Mouse (Mus musculus) kidney, embryonic 15.5 days (tissue): ENCODE measurements around the gene Gm17677. TPM values are rescaled to one million over a fixed set of nuclear protein-coding genes. Genes with fewer than 3 reads are reported as not detected.

Source experiments
- ATAC-seq: fragments of 200-750 bp; cut with Nextera tagmentation; replicated peaks from 2 replicates; pipeline ENCODE4 v1.8.0; 2017; ENCODE audit warnings: moderate TSS enrichment; ENCODE audit not compliant: low FRiP score
- H3K27ac ChIP-seq: fragments of 300-500 bp; sonication (generic); 2 replicates; pipeline ENCODE4 v1.5.1; 2015; ENCODE audit warnings: mild to moderate bottlenecking, inconsistent platforms
- H3K27me3 ChIP-seq: fragments of 300-500 bp; sonication (generic); 2 replicates; pipeline ENCODE4 v1.6.1; 2015; ENCODE audit warnings: inconsistent platforms
- H3K36me3 ChIP-seq: fragments of 300-500 bp; sonication (generic); 2 replicates; pipeline ENCODE4 v1.6.1; 2015; ENCODE audit warnings: inconsistent platforms
- H3K4me1 ChIP-seq: fragments of 300-500 bp; sonication (generic); 2 replicates; pipeline ENCODE4 v1.6.1; 2015; ENCODE audit warnings: inconsistent platforms
- H3K4me2 ChIP-seq: fragments of 300-500 bp; sonication (generic); 2 replicates; pipeline ENCODE4 v1.6.1; 2015; ENCODE audit warnings: moderate library complexity, mild to moderate bottlenecking, inconsistent platforms
- H3K4me3 ChIP-seq: fragments of 300-500 bp; sonication (generic); replicated peaks from 2 replicates; pipeline ENCODE4 v1.5.1; 2015; ENCODE audit warnings: mild to moderate bottlenecking, inconsistent platforms
- H3K9ac ChIP-seq: fragments of 300-500 bp; sonication (generic); 2 replicates; pipeline ENCODE4 v1.6.1; 2015; ENCODE audit warnings: mild to moderate bottlenecking, inconsistent platforms
- H3K9me3 ChIP-seq: fragments of 300-500 bp; sonication (generic); replicated peaks from 2 replicates; pipeline ENCODE4 v1.6.1; 2016; ENCODE audit warnings: inconsistent platforms
- WGBS: fragments of 180-500 bp; shearing (Covaris S2); methylation state at CpG from one replicate; pipeline ENCODE4 v1.1.7; 2015; ENCODE audit warnings: mixed read lengths; 5-methylcytosine and 5-hydroxymethylcytosine counted together
- polyA plus RNA-seq: library from polyadenylated mRNA; unstranded; fragments of >200 nt; fragmentation: Nextera tagmentation; extraction: Ambion mirVana; gene quantifications from 2 replicates; pipeline ENCODE4 v1.2.1, GENCODE M21; 2015

Gm17677 gene
- polyA plus RNA-seq = not detected in 2 replicates

GRCm38 (mm10) chr9:35740749-35741148 is at the start of gene Gm17677:
Gm17677 (plus strand) TSS chr9:35741049.
- Histone ChIP-seq H3K4me2 (no peak within 1 kb of the TSS), H3K4me3 (no peak within 1 kb of the TSS), H3K27me3 (no peaks in the 10 kb centered on the region), H3K4me1 (no peaks in the 10 kb centered on the region), H3K27ac (no peak within 1 kb of the TSS), H3K9me3 (no peaks in the 10 kb centered on the region), H3K9ac (no peak within 1 kb of the TSS), H3K36me3 (no peaks in the 10 kb centered on the region)
- no peak for ATAC-seq

- no peaks in the 10 kb centered on the region for H3K9me3 ChIP-seq
- H3K36me3 ChIP-seq = no peaks in the 10 kb centered on the region
- H3K4me2 ChIP-seq = no peak overlapping the region
- no peak overlapping the region for H3K4me3 ChIP-seq
- H3K4me1 ChIP-seq = no peaks in the 10 kb centered on the region
- no peak overlapping the region for H3K9ac ChIP-seq
- no peaks in the 10 kb centered on the region for H3K27me3 ChIP-seq
- H3K27ac ChIP-seq = no peak overlapping the region
- ATAC-seq = no peak
Observed at GRCm38 (mm10) chr9:35691924-35692323, 48.9 kb upstream of the Gm17677 start.

- no peak for ATAC-seq
- H3K27me3 ChIP-seq = no peaks in the 10 kb centered on the region
- H3K4me1 ChIP-seq = no peaks in the 10 kb centered on the region
Observed at GRCm38 (mm10) chr9:35707265-35707664, 33.6 kb upstream of the Gm17677 start.

GRCm38 (mm10) chr9:35756843-35757242 is 16.0 kb downstream of the Gm17677 start:
- Histone ChIP-seq H3K4me3 (no peak overlapping the region), H3K27me3 (no peaks in the 10 kb centered on the region), H3K9ac (no peak overlapping the region), H3K36me3 (no peaks in the 10 kb centered on the region), H3K4me2 (no peak overlapping the region), H3K4me1 (no peaks in the 10 kb centered on the region), H3K27ac (no peak overlapping the region), H3K9me3 (no peaks in the 10 kb centered on the region)
- ATAC-seq = no peak

More at GRCm38 (mm10) chr9:35707265-35707664, 33.6 kb upstream of the Gm17677 start:
- no peak overlapping the region for H3K4me2 ChIP-seq
- no peak overlapping the region for H3K4me3 ChIP-seq
- H3K9me3 ChIP-seq = no peaks in the 10 kb centered on the region
- H3K36me3 ChIP-seq = no peaks in the 10 kb centered on the region
- no peak overlapping the region for H3K27ac ChIP-seq
- no peak overlapping the region for H3K9ac ChIP-seq

GRCm38 (mm10) chr9:35778009-35778408 is 37.2 kb downstream of the Gm17677 start, which contains the start of gene Gm17727:
Gm17727 (minus strand) TSS chr9:35778109.
- WGBS = 67% methylated on average over 3 of the region's 3 CpGs
- H3K4me2 ChIP-seq = no peak within 1 kb of the TSS
- H3K27me3 ChIP-seq = no peaks in the 10 kb centered on the region
- no peaks in the 10 kb centered on the region for H3K9me3 ChIP-seq
- no peak within 1 kb of the TSS for H3K4me3 ChIP-seq
- H3K9ac ChIP-seq = no peak within 1 kb of the TSS
- no peak for ATAC-seq
- no peak within 1 kb of the TSS for H3K27ac ChIP-seq
- H3K36me3 ChIP-seq = no peaks in the 10 kb centered on the region
- H3K4me1 ChIP-seq = no peaks in the 10 kb centered on the region

- Histone ChIP-seq H3K4me3 (no peak within 1 kb of the TSS), H3K9me3 (no peaks in the 10 kb centered on the region), H3K9ac (no peak within 1 kb of the TSS), H3K27me3 (no peaks in the 10 kb centered on the region), H3K36me3 (no peaks in the 10 kb centered on the region), H3K4me1 (no peaks in the 10 kb centered on the region), H3K4me2 (no peak within 1 kb of the TSS), H3K27ac (no peak within 1 kb of the TSS)
- whole genome bisulfite sequencing = 94% methylated on average over 3 of the region's 3 CpGs
- ATAC-seq = no peak
Observed at GRCm38 (mm10) chr9:35790001-35790400, 49.2 kb downstream of the Gm17677 start, which contains the start of the genes Gm27235 and D730048I06Rik. Gm27235 (minus strand) TSS chr9:35790101. D730048I06Rik (minus strand) TSS chr9:35790112.

Other genes starting within 250 kb of the Gm17677 start
- not detected in 2 replicates for gene Gm1113, start 222.8 kb upstream of the Gm17677 start, polyA plus RNA-seq
- gene Ddx25, start 182.5 kb upstream of the Gm17677 start, polyA plus RNA-seq = 2.3 and 2.4 TPM in 2 replicates
- gene Pus3, start 182.5 kb upstream of the Gm17677 start, polyA plus RNA-seq = 21.8 and 22.0 TPM in 2 replicates
- 1.0 TPM in 2 replicates for gene Pate2, start 170.8 kb upstream of the Gm17677 start, polyA plus RNA-seq
- 15.5 and 15.6 TPM in 2 replicates for gene Hyls1, start 170.7 kb upstream of the Gm17677 start, polyA plus RNA-seq
- not detected in 2 replicates for gene Pate4, start 129.1 kb upstream of the Gm17677 start, polyA plus RNA-seq
- not detected in 2 replicates for gene Pate3, start 92.8 kb upstream of the Gm17677 start, polyA plus RNA-seq
- gene Pate1, start 53.7 kb upstream of the Gm17677 start, polyA plus RNA-seq = not detected in 2 replicates
- gene Gm17727, start 37.1 kb downstream of the Gm17677 start, polyA plus RNA-seq = not detected in 2 replicates
- gene Gm27235, start 49.1 kb downstream of the Gm17677 start, polyA plus RNA-seq = not detected in 2 replicates
- not detected in 2 replicates for gene D730048I06Rik, start 49.1 kb downstream of the Gm17677 start, polyA plus RNA-seq
- not detected in 2 replicates for gene 9230110F15Rik, start 103.1 kb downstream of the Gm17677 start, polyA plus RNA-seq
- gene 9230113P08Rik, start 167.4 kb downstream of the Gm17677 start, polyA plus RNA-seq = not detected in 2 replicates